In genomic region chr1:51916276-51916675, GRCm38 (mm10) we compare ENCODE assay signal across 9 mouse cellular contexts. TPM values are rescaled to one million over a fixed set of nuclear protein-coding genes. Genes with fewer than 3 reads are reported as not detected.
DNase-seq lines count a peak whose midpoint lies in the region; ATAC-seq and TF ChIP-seq lines count a peak whose summit lies in the region.
"Had no signal": no experiment of that assay in that cellular context is flagged by ENCODE, and none has a peak within 500 bp of the region (broad histone marks: within the 10 kb centered on the region; RNA-seq: fewer than 3 reads in every experiment).

No protein-coding gene starts in this region.

- H3K79me2 ChIP-seq in myocyte (ENCODE audit: control insufficient read depth, insufficient read depth) = peaks cover 14% of the 10 kb centered on the region

- H3K4me1 ChIP-seq in kidney, embryonic 16.5 days (ENCODE audit: insufficient read depth, low read length) = peaks cover 26% of the 10 kb centered on the region
- H3K4me1 ChIP-seq in kidney, adult 2 months (ENCODE audit: control insufficient read depth, insufficient read depth, low read length) = no peaks in the 10 kb centered on the region
- H3K4me1 ChIP-seq in embryonic facial prominence, embryonic 14.5 days (ENCODE audit: control insufficient read depth, insufficient read depth, low read length) = peaks cover 22% of the 10 kb centered on the region
- H3K4me1 ChIP-seq in intestine, embryonic 16.5 days (ENCODE audit: control insufficient read depth, insufficient read depth, low read length) = peaks cover 13% of the 10 kb centered on the region

- H3K4me3 ChIP-seq in kidney, embryonic 16.5 days (ENCODE audit: low read length) = peak overlapping the region; percentile 96
- no peak overlapping the region; the same call in 1 of the 2 replicates for H3K4me3 ChIP-seq in kidney, adult 2 months (ENCODE audit: insufficient read depth, low read depth, low read length)
- H3K4me3 ChIP-seq in embryonic facial prominence, embryonic 14.5 days (ENCODE audit: low read depth, low read length) = peak overlapping the region; percentile 87
- H3K4me3 ChIP-seq in intestine, embryonic 16.5 days (ENCODE audit: low read length) = peak overlapping the region; percentile 69
- peak overlapping the region; percentile 46 for H3K4me3 ChIP-seq in myocyte

- no peaks in the 10 kb centered on the region for H3K9me3 ChIP-seq in kidney, embryonic 16.5 days (ENCODE audit: low read length)
- no peaks in the 10 kb centered on the region for H3K9me3 ChIP-seq in embryonic facial prominence, embryonic 14.5 days (ENCODE audit: control insufficient read depth, low read length)
- 0 out of 2 replicates have a peak, but pooled peaks cover 5% of the 10 kb centered on the region for H3K9me3 ChIP-seq in intestine, embryonic 16.5 days (ENCODE audit: control insufficient read depth, low read length)

- H3ac ChIP-seq in myocyte (ENCODE audit: control insufficient read depth, insufficient read length) = peak overlapping the region; percentile 21

- no peak for ATAC-seq in kidney, embryonic 16.5 days (ENCODE audit: low FRiP score, low TSS enrichment)
- no peak for ATAC-seq in embryonic facial prominence, embryonic 14.5 days (ENCODE audit: low read depth)
- ATAC-seq in intestine, embryonic 16.5 days = peak; percentile 2; the same call in 1 of the 2 replicates

- H3K36me3 ChIP-seq in kidney, embryonic 16.5 days (ENCODE audit: insufficient read depth, low read length) = no peaks in the 10 kb centered on the region
- H3K36me3 ChIP-seq in kidney, adult 2 months (ENCODE audit: control insufficient read depth, insufficient read depth, low read length) = no peaks in the 10 kb centered on the region
- H3K36me3 ChIP-seq in embryonic facial prominence, embryonic 14.5 days (ENCODE audit: control insufficient read depth, insufficient read depth, low read length) = no peaks in the 10 kb centered on the region
- H3K36me3 ChIP-seq in intestine, embryonic 16.5 days (ENCODE audit: control insufficient read depth, insufficient read depth, low read length) = no peaks in the 10 kb centered on the region
- H3K36me3 ChIP-seq in myocyte (ENCODE audit: control insufficient read depth, insufficient read depth) = peaks cover under 1% of the 10 kb centered on the region
- H3K36me3 ChIP-seq: G1E had no signal

- intact Hi-C loops in left cerebral cortex, postnatal 4 days (cut with DNase I) = no loop called here

- H3K9ac ChIP-seq in kidney, embryonic 16.5 days (replicated peaks; ENCODE audit: low read length) = no peak overlapping the region
- H3K9ac ChIP-seq in embryonic facial prominence, embryonic 14.5 days (ENCODE audit: low read depth, low read length) = no peak overlapping the region
- no peak overlapping the region for H3K9ac ChIP-seq in intestine, embryonic 16.5 days (ENCODE audit: low read depth, low read length)

- 58% methylated on average over 5 of the region's 5 CpGs for WGBS in kidney, embryonic 16.5 days
- WGBS in kidney, adult 2 months = 80% methylated on average over 5 of the region's 5 CpGs
- 54% methylated on average over 5 of the region's 5 CpGs for WGBS in embryonic facial prominence, embryonic 14.5 days
- 61% methylated on average over 5 of the region's 5 CpGs for WGBS in intestine, embryonic 16.5 days

- TF ChIP-seq CTCF in kidney, adult 2 months (conservative IDR thresholded peaks at IDR 0.05; ENCODE audit: insufficient read depth, insufficient read length, low read depth, low read length) = no peak

- peak overlapping the region; percentile 71 for H3K4me2 ChIP-seq in kidney, embryonic 16.5 days (replicated peaks; ENCODE audit: low read depth, low read length)
- H3K4me2 ChIP-seq in embryonic facial prominence, embryonic 14.5 days (ENCODE audit: low read depth, low read length) = peak overlapping the region; percentile 71
- peak overlapping the region; percentile 69 for H3K4me2 ChIP-seq in intestine, embryonic 16.5 days (ENCODE audit: low read depth, low read length)
- peak overlapping the region; percentile 63 for H3K4me2 ChIP-seq in myocyte (ENCODE audit: low read depth)

- peak overlapping the region; percentile 93; the same call in 1 of the 2 replicates for H3K27ac ChIP-seq in kidney, embryonic 16.5 days (ENCODE audit: low read length)
- no peak overlapping the region for H3K27ac ChIP-seq in kidney, adult 2 months (ENCODE audit: insufficient read depth, low read depth, low read length)
- no peak overlapping the region for H3K27ac ChIP-seq in embryonic facial prominence, embryonic 14.5 days (replicated peaks; ENCODE audit: low read depth, low read length)
- H3K27ac ChIP-seq in intestine, embryonic 16.5 days (ENCODE audit: low read length) = no peak overlapping the region

- no peaks in the 10 kb centered on the region for H3K27me3 ChIP-seq in kidney, embryonic 16.5 days (ENCODE audit: insufficient read depth, low read length)
- H3K27me3 ChIP-seq in kidney, adult 2 months (replicated peaks; ENCODE audit: control insufficient read depth, insufficient read depth, low read length) = no peaks in the 10 kb centered on the region
- H3K27me3 ChIP-seq in embryonic facial prominence, embryonic 14.5 days (replicated peaks; ENCODE audit: control insufficient read depth, insufficient read depth, low read length) = no peaks in the 10 kb centered on the region
- no peaks in the 10 kb centered on the region for H3K27me3 ChIP-seq in intestine, embryonic 16.5 days (replicated peaks; ENCODE audit: control insufficient read depth, insufficient read depth, low read length)
- no peaks in the 10 kb centered on the region for H3K27me3 ChIP-seq in myocyte (ENCODE audit: control insufficient read depth, insufficient read depth, insufficient read length)

- no peak for TF ChIP-seq POLR2A in kidney, adult 2 months (IDR thresholded peaks at IDR 0.05; ENCODE audit: low read depth, low read length)
- no peak for TF ChIP-seq POLR2A in myocyte (IDR thresholded peaks at IDR 0.05; ENCODE audit: insufficient read length, low read depth)

- DNase-seq in kidney, adult 2 months = no peak
- DNase-seq in embryonic facial prominence, embryonic 14.5 days (ENCODE audit: low spot score) = no peak
- DNase-seq in left cerebral cortex, postnatal 4 days = no peak
- no peak for DNase-seq in testis, postnatal 14 days (ENCODE audit: low spot score)
- DNase-seq in cerebellum, adult 18-20 months = no peak

TF ChIP-seq in myocyte, 11 proteins besides CTCF, POLR2A, EP300 and RAD21:
- no peak for TF ChIP-seq MYOD1 (IDR thresholded peaks at IDR 0.05; ENCODE audit: control insufficient read depth in 1 of 3, insufficient read length in 2 of 3, low read depth in 2 of 3)
- TF ChIP-seq MYOG (IDR thresholded peaks at IDR 0.05; ENCODE audit: control insufficient read depth in 1 of 3, insufficient read depth in 1 of 3, insufficient read length in 2 of 3, low read depth in 2 of 3) = no peak
- no peak for TF ChIP-seq MAX (IDR thresholded peaks at IDR 0.05; ENCODE audit: low read depth)
- no peak for TF ChIP-seq REST (IDR thresholded peaks at IDR 0.05; ENCODE audit: insufficient read depth, insufficient read length)
- TF ChIP-seq E2F4 (IDR thresholded peaks at IDR 0.05; ENCODE audit: insufficient read depth) = no peak
- no peak for TF ChIP-seq USF1 (IDR thresholded peaks at IDR 0.05; ENCODE audit: low read depth)
- no peak for TF ChIP-seq TCF12 (IDR thresholded peaks at IDR 0.05; ENCODE audit: insufficient read depth, poor library complexity, severe bottlenecking)
- TF ChIP-seq POLR2AphosphoS2 (IDR thresholded peaks at IDR 0.05; ENCODE audit: insufficient read length, low read depth) = no peak
- TF ChIP-seq CEBPB (IDR thresholded peaks at IDR 0.05; ENCODE audit: insufficient read depth, poor library complexity, severe bottlenecking) = no peak
- TF ChIP-seq SRF (IDR thresholded peaks at IDR 0.05; ENCODE audit: control insufficient read depth, insufficient read length, low read depth) = no peak
- TF ChIP-seq TCF3 (IDR thresholded peaks at IDR 0.05; ENCODE audit: insufficient read length, low read depth) = no peak

RNA-seq across cellular contexts. Expression of gene Myo1b, which starts 0.4 kb away (rescaled TPM):
- 68.3 and 68.8 TPM in 2 replicates for polyA plus RNA-seq in kidney, embryonic 16.5 days (2015; fragmentation: Nextera tagmentation; extraction: Ambion mirVana)
- polyA plus RNA-seq in kidney, adult 2 months (2012; rRNA removed) = 5.8 and 5.9 TPM in 2 replicates
- 87.7 and 91.3 TPM in 2 replicates for polyA plus RNA-seq in embryonic facial prominence, embryonic 14.5 days (2014; fragmentation: Nextera tagmentation; extraction: Ambion mirVana)
- 30.8 and 40.8 TPM in 2 replicates for polyA plus RNA-seq in intestine, embryonic 16.5 days (2015; fragmentation: Nextera tagmentation; extraction: Ambion mirVana)
- 7.1 TPM for polyA plus RNA-seq in myocyte (2012; fragmentation: generic; extraction: Trizol)
- 10 to 100 TPM; 67.0 to 70.4 TPM for total RNA-seq in left cerebral cortex, postnatal 4 days (2021)
- polyA plus RNA-seq: G1E had no signal
